Mouse (Mus musculus): ENCODE measurements around the gene Gm1113.

DNA sequence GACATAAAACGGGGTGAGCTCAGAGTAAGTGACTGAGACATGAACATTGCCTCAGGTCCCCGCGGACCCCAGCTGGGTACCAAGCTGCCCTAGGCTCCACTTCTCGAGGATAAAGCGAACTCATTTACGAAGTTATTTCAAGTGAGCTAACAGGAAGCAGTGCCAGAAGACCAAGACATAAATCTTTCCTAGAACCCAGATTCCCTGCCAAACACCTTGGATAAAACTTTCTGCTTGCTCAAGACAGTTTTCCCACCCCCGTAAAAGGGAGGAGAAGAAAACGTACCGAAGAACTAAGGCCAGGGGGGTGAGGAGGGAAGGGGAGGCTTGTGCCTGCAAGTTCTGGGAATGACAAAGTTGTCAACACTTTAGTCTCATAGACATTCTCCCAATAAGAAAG lies 15.2 kb upstream of the Gm1113 start:
- TF ChIP-seq CTCF (IDR thresholded peaks at IDR 0.05; ENCODE audit: low read depth, low read length) (no peak), GATA1 (IDR thresholded peaks at IDR 0.05; ENCODE audit: borderline replicate concordance, low read length) (no peak), TAL1 (conservative IDR thresholded peaks at IDR 0.05; ENCODE audit: low read depth, low read length) (no peak), POLR2AphosphoS5 (IDR thresholded peaks at IDR 0.05; ENCODE audit: insufficient replicate concordance, low read depth, low read length) (no peak)
